Mouse (Mus musculus) lung, postnatal 0 days (tissue): ENCODE results near the gene Krt18.

Experiments
- CTCF ChIP-seq: IDR thresholded peaks from 2 replicates; pipeline ENCODE4 v1.5.1; 2016; ENCODE audit warnings: antibody characterized with exemption, mild to moderate bottlenecking
- EP300 ChIP-seq: IDR thresholded peaks from 2 replicates; pipeline ENCODE4 v1.6.1; 2016; ENCODE audit warnings: antibody characterized with exemption, mild to moderate bottlenecking, control low read depth

GRCm38 (mm10) chr15:102025136-102025872 is 2.7 kb upstream of the Krt18 start:
- TF ChIP-seq CTCF (no peak), EP300 (no peak)
